Mouse (Mus musculus) bone marrow, adult 2 months (tissue): ENCODE results near the gene Polr1d.

Source experiments
- CTCF ChIP-seq: fragments of 200-500 bp; IDR thresholded peaks from 2 replicates; pipeline ENCODE4 v1.5.1; 2011; ENCODE audit warnings: low read length, control low read depth; ENCODE audit not compliant: control insufficient read depth, insufficient read depth
- POLR2A ChIP-seq: fragments of 200-500 bp; IDR thresholded peaks from 2 replicates; pipeline ENCODE4 v1.6.1; 2011; ENCODE audit warnings: low read depth, mild to moderate bottlenecking, control low read depth, low read length, borderline replicate concordance; ENCODE audit not compliant: control insufficient read depth

GRCm38 (mm10) chr5:147045311-147045710 is 31.5 kb upstream of the Polr1d start:
- no peak for TF ChIP-seq CTCF
- no peak for TF ChIP-seq POLR2A
